In the genomic region with DNA sequence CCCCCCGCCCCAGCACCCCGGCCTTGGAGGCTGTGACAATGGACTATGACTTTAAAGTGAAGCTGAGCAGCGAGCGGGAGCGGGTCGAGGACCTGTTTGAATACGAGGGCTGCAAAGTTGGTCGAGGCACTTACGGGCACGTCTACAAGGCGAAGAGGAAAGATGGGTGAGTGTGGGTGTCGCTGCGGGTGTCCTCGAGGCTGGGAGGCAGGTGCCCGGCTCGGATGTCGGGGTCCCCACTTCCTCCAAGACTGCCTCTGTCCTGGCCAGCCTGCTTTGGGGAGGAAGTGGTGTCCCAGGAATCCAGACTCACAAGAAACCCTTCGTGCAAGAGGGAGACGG, we compare ENCODE assay signal across 1 mouse cellular context.
TF ChIP-seq lines count a peak whose summit lies in the region.

No protein-coding gene starts in this region.

TF ChIP-seq in CH12.LX, 34 proteins besides CTCF, POLR2A, EP300 and RAD21 (continued from another document):
- TF ChIP-seq ZKSCAN1 (IDR thresholded peaks at IDR 0.05; ENCODE audit: borderline replicate concordance, low read depth, low read length) (no peak), IRF4 (IDR thresholded peaks at IDR 0.05; ENCODE audit: low read depth, low read length) (no peak), ZMIZ1 (IDR thresholded peaks at IDR 0.05; ENCODE audit: low read depth, low read length) (no peak)
